Mouse (Mus musculus) c-Kit-positive CD71-positive TER-119-positive erythroid progenitor cells, embryonic 14.5 days (primary cell): ENCODE results near the gene Ccdc169.

Experiments used
- DNase-seq: peaks from one replicate; pipeline ENCODE4 v3.0.0-alpha.2; 2013; ENCODE audit warnings: low spot score

Ccdc169 gene

GRCm38 (mm10) chr3:55137039-55137438 is at the start of gene Ccdc169:
Gene Ccdc169, plus strand, starts transcription at chr3:55137339.
- DNase-seq, result no peak

- DNase-seq, result no peak
Measured at GRCm38 (mm10) chr3:55087360-55087759, 49.8 kb upstream of the Ccdc169 start.

- DNase-seq, result no peak
Measured at GRCm38 (mm10) chr3:55088359-55088758, 48.8 kb upstream of the Ccdc169 start.

- DNase-seq, result no peak
Measured at GRCm38 (mm10) chr3:55088843-55089242, 48.3 kb upstream of the Ccdc169 start.

GRCm38 (mm10) chr3:55089291-55089690 is 47.8 kb upstream of the Ccdc169 start:
- DNase-seq, result no peak

GRCm38 (mm10) chr3:55093161-55093560 is 44.0 kb upstream of the Ccdc169 start:
- DNase-seq, result no peak

- no peak for DNase-seq
Measured at GRCm38 (mm10) chr3:55095968-55096654, 41.0 kb upstream of the Ccdc169 start.

- DNase-seq, result no peak
Measured at GRCm38 (mm10) chr3:55096655-55097005, 40.5 kb upstream of the Ccdc169 start.

- DNase-seq, result no peak
Measured at GRCm38 (mm10) chr3:55097186-55097585, 40.0 kb upstream of the Ccdc169 start.

- DNase-seq, result no peak
Measured at GRCm38 (mm10) chr3:55098014-55098413, 39.1 kb upstream of the Ccdc169 start.

GRCm38 (mm10) chr3:55098990-55099389 is 38.1 kb upstream of the Ccdc169 start:
- DNase-seq, result no peak

GRCm38 (mm10) chr3:55101092-55101491 is 36.0 kb upstream of the Ccdc169 start:
- no peak for DNase-seq

GRCm38 (mm10) chr3:55105372-55106023 is 31.6 kb upstream of the Ccdc169 start:
- no peak for DNase-seq

- DNase-seq, result no peak
Measured at GRCm38 (mm10) chr3:55106051-55106450, 31.1 kb upstream of the Ccdc169 start.

- DNase-seq, result no peak
Measured at GRCm38 (mm10) chr3:55109097-55109496, 28.0 kb upstream of the Ccdc169 start.

- peak; percentile 83 for DNase-seq
Measured at GRCm38 (mm10) chr3:55111935-55112709, 25.0 kb upstream of the Ccdc169 start, which contains the start of gene Spg20. Gene Spg20, plus strand, starts transcription at chr3:55112108.

GRCm38 (mm10) chr3:55112710-55113415 is 24.3 kb upstream of the Ccdc169 start:
- DNase-seq, result no peak

- no peak for DNase-seq
Measured at GRCm38 (mm10) chr3:55114313-55115065, 22.6 kb upstream of the Ccdc169 start.

GRCm38 (mm10) chr3:55115071-55115470 is 22.1 kb upstream of the Ccdc169 start:
- DNase-seq, result no peak

- DNase-seq, result no peak
Measured at GRCm38 (mm10) chr3:55115989-55116388, 21.1 kb upstream of the Ccdc169 start.

GRCm38 (mm10) chr3:55119275-55119898 is 17.8 kb upstream of the Ccdc169 start:
- DNase-seq, result no peak
